Mouse (Mus musculus): Measurements from ENCODE around the gene Ap1ar. TPM values are rescaled to one million over a fixed set of nuclear protein-coding genes. Genes with fewer than 3 reads are reported as not detected.

Gene Ap1ar
- total RNA-seq, 1 experiment from 2014 or later, result 30.3 TPM

- no peak for DNase-seq
These were observed 4.6 kb upstream of the Ap1ar start for GRCm38 (mm10) chr3:127841926-127842325.

GRCm38 (mm10) chr3:127837972-127838644 lies 785 bp upstream of the Ap1ar start:
- DNase-seq, result no peak

GRCm38 (mm10) chr3:127836798-127837153 lies 547 bp downstream of the Ap1ar start:
- no peak for DNase-seq

GRCm38 (mm10) chr3:127835594-127835993 lies 1.7 kb downstream of the Ap1ar start:
- no peak for DNase-seq

DNA sequence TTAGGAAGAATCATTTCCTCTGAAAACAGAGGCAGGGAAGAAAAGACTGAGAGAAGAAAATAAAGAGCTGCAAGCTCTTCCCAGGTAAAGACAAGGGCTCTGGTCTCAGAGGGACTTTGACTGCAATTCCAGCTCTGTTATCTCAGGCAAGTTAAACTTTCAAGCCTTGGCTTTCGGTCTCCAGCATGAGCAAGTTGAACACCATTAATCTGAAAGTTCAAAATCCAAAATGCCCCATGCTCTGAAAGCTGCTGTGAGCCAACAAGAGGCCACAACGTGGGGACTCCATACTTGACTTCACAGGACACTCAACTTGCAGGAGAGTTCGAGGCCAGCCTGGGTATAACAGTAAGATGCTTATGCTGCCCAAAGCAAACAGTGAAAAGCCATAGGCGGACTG lies 3.3 kb downstream of the Ap1ar start:
- DNase-seq, result no peak

DNA sequence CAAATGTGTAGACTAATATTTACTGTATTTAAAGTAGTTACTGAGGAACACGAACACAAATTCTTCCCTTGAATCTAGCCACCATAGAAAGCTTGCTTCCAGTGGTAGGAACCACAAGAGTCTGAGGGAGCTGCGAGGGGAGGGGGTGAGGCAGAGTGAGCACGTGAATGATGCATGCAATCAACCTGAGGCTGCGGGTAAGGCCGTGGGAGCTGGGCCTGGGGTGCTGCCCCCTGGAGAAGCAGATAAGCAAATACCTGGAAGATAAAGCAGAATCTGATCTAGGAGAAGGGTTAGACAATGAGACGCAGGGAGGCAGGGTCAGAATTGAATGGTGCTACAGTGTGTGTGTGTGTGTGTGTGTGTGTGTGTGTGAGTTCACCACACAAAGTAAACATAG lies 6.2 kb downstream of the Ap1ar start:
- no peak for DNase-seq

- no peak for DNase-seq
These were observed 7.1 kb downstream of the Ap1ar start for GRCm38 (mm10) chr3:127830183-127830582.

GRCm38 (mm10) chr3:127827123-127827522 lies 10.2 kb downstream of the Ap1ar start:
- DNase-seq, result no peak

- no peak for DNase-seq
These were observed 10.8 kb downstream of the Ap1ar start for GRCm38 (mm10) chr3:127826503-127826902.

DNA sequence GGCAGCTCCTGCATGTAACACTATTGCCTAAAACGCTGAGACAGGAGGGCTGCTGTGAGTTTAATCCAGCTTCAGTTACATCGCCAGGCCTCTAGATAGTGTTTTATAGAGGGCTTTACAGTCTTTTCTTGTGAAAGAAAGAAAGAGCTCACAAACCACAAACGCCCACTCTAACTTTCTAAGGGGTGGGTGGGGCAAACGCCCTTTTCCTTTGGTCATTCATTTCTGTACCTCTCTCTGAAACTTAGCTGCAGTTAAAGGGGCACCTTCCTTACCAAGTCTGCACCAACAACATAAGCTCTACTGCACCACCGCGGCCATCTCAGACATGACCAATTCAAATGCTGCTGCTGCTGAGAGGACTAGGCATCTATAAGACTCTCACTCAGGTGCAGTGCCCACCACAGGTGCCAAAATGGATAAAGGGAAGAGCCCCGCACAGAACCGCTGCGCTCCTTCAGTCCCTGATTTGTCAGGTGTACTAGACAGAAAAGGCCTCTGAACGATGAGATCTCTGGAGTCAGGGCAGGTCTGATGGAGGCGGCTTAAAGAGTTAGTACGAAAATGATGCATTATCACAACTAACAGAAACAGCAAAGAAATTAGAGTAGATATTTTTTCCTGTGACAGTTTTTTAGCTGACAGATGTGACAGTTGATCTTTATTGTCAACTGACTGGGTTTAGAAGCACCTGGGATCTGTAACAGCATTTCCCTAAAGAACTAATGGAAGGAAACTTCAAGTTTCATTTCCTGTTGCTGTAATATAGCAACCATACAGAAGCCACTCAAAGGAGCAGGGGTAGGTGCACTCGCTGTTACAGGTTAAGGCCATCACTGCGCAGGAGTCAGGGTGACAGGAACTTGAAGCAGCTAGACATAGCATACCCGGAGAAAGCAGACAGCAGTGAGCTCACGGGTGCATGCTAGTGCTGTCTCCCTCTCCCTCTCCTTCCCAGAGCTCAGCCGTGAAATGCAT lies 13.1 kb downstream of the Ap1ar start:
- DNase-seq, result no peak

DNA sequence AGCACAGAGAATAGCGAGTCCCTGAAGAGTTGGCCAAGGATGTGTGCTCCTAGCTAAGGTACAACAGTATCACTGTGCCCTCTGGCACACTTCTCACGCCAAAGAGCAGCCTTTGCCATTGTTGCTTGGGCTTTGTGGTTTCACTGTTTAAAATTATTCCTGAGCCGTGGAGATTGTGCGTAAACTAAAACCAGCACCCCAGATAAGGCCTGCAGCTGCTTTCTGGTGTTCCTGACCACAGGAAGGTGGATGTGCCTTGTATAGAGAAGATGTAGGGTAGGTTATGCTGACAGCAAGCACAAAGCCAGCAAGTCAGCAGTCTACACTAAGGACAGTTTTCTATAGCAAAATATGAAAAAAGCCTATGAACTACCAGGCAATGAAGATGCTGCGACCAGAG lies 16.1 kb downstream of the Ap1ar start:
- no peak for DNase-seq

GRCm38 (mm10) chr3:127820400-127820799 lies 16.9 kb downstream of the Ap1ar start:
- no peak for DNase-seq

GRCm38 (mm10) chr3:127818694-127819663 lies 18.3 kb downstream of the Ap1ar start:
- DNase-seq, result no peak

DNA sequence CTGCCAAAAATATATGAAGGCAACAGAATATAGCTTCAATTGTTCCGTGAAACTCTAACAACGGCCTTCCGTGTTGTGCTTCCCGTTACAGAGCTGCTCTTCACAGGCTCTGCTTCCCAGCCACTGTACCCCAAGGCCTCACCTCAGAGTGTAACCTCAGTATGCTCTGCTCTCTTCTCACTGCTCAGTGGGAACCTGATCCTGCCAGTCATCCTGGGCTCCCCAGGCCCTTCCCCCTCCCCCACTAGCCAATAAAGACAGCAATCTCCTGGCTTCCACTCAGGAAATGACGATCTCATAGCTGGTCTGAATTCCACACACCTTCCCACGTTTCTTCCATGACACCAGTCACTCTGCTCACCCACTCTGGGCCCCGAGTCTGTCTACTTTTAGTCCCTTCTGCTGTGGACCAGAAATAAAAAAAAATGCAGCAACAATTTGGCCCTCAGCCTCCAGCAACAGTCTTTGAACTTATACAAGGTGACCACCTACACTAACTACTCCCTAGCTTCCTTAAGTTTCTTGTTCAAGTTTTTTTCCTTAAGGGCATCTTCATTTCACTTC lies 20.1 kb downstream of the Ap1ar start:
- DNase-seq, result no peak

GRCm38 (mm10) chr3:127809103-127809502 lies 28.2 kb downstream of the Ap1ar start:
- DNase-seq, result no peak

- no peak for DNase-seq
These were observed 29.5 kb downstream of the Ap1ar start for GRCm38 (mm10) chr3:127807846-127808245.

- DNase-seq, result no peak
These were observed 31.3 kb downstream of the Ap1ar start for GRCm38 (mm10) chr3:127805991-127806390.

GRCm38 (mm10) chr3:127805071-127805470 lies 32.3 kb downstream of the Ap1ar start:
- no peak for DNase-seq

- DNase-seq, result no peak
These were observed 32.9 kb downstream of the Ap1ar start for GRCm38 (mm10) chr3:127804439-127804838.

DNA sequence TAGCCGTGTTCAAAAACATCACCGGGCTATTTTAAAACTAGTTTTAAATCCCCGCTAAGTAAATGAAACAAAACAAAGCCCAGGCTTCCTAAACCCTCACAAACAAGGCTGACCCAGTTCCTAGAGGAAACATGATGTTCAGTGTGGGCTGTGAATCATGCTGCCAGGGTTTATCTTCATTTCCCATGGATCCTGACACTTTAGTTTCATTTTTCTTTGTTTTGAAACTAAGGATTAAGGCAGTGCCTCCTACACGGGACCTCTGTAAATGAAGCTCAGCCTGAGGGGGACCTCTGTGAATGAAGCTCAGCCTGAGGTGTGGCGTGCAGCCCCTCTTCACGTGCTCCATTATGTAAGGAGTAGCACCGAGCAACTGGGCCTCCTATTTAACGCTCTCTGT lies 34.5 kb downstream of the Ap1ar start:
- peak; percentile 33 for DNase-seq

GRCm38 (mm10) chr3:127801162-127801561 lies 36.2 kb downstream of the Ap1ar start:
- no peak for DNase-seq

GRCm38 (mm10) chr3:127796271-127796670 lies 41.1 kb downstream of the Ap1ar start:
- DNase-seq, result no peak

Data from adrenal gland, postnatal 14 days (tissue).